Mouse (Mus musculus): ENCODE data around the gene Cul9.

DNA sequence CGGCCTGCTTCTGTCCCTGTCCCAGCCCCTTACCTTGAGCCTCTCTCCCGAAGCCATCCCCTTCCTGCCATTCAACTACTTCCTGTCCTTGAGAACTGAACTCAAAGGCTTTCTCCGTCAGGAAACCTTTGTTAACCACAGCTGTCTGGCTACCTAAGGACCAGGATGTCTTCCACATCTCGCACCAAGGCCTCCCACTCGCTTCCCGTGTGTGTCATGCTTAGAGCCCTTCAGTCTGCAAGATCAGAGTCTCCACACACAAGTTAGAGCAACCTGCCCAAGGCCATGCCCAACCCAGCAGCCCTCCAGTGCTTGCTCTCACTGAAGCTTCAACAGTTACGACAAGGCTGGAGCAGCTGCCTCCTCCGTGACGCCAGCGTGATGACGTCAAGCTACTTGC is 24.8 kb upstream of the Cul9 start:
- TF ChIP-seq POLR2A (IDR thresholded peaks at IDR 0.05; ENCODE audit: control insufficient read depth, low read depth, low read length) = no peak
- no peak for TF ChIP-seq CTCF (IDR thresholded peaks at IDR 0.05; ENCODE audit: control insufficient read depth, insufficient read depth, insufficient replicate concordance, low read depth, low read length)

All from testis, adult 2 months (tissue).